Mouse (Mus musculus) stomach, postnatal 0 days (tissue): ENCODE measurements around the gene Gtdc1. TPM values are rescaled to one million over a fixed set of nuclear protein-coding genes. Genes with fewer than 3 reads are reported as not detected.

Experiments used
- ATAC-seq: fragments of 200-750 bp; cut with Nextera tagmentation; 2 replicates; pipeline ENCODE4 v1.8.0; 2017; ENCODE audit not compliant: low FRiP score, low TSS enrichment
- DNase-seq: peaks from one replicate; pipeline ENCODE4 v3.0.0-alpha.2; 2016; ENCODE audit warnings: low spot score
- H3K27ac ChIP-seq: fragments of 300-500 bp; sonication (generic); replicated peaks from 2 replicates; pipeline ENCODE4 v1.5.1; 2014; ENCODE audit warnings: mild to moderate bottlenecking, control low read depth
- H3K27me3 ChIP-seq: fragments of 300-500 bp; sonication (generic); 2 replicates; pipeline ENCODE4 v1.6.1; 2014; ENCODE audit warnings: low read length; ENCODE audit not compliant: control insufficient read depth, insufficient read depth
- H3K36me3 ChIP-seq: fragments of 300-500 bp; sonication (generic); 2 replicates; pipeline ENCODE4 v1.6.1; 2014; ENCODE audit warnings: low read length, mixed read lengths; ENCODE audit not compliant: control insufficient read depth, insufficient read depth
- H3K4me1 ChIP-seq: fragments of 300-500 bp; sonication (generic); replicated peaks from 2 replicates; pipeline ENCODE4 v1.6.1; 2014; ENCODE audit warnings: antibody characterized with exemption; ENCODE audit not compliant: control insufficient read depth, insufficient read depth
- H3K4me2 ChIP-seq: fragments of 300-500 bp; sonication (generic); replicated peaks from 2 replicates; pipeline ENCODE4 v1.6.1; 2014; ENCODE audit warnings: low read depth, mild to moderate bottlenecking, control low read depth, moderate library complexity
- H3K4me3 ChIP-seq: fragments of 300-500 bp; sonication (generic); 2 replicates; pipeline ENCODE4 v1.5.1; 2014; ENCODE audit warnings: low read depth, low read length, control low read depth
- H3K9ac ChIP-seq: fragments of 300-500 bp; sonication (generic); 2 replicates; pipeline ENCODE4 v1.6.1; 2014; ENCODE audit warnings: mild to moderate bottlenecking, low read length, control low read depth, mixed read lengths
- H3K9me3 ChIP-seq: fragments of 300-500 bp; sonication (generic); 2 replicates; pipeline ENCODE4 v1.6.1; 2016; ENCODE audit warnings: low read length; ENCODE audit not compliant: control insufficient read depth
- CTCF ChIP-seq: IDR thresholded peaks from 2 replicates; pipeline ENCODE4 v1.5.1; 2016; ENCODE audit warnings: antibody characterized with exemption, low read depth, mild to moderate bottlenecking, moderate library complexity
- EP300 ChIP-seq: optimal IDR thresholded peaks from 2 replicates; pipeline ENCODE3; 2016; ENCODE audit warnings: antibody characterized with exemption
- WGBS: fragments of 180-500 bp; shearing (Covaris S2); extraction: QIAGEN DNeasy Blood & Tissue Kit; methylation state at CpG from one replicate; pipeline ENCODE4 v1.1.7; 2014; 5-methylcytosine and 5-hydroxymethylcytosine counted together
- polyA plus RNA-seq: library from polyadenylated mRNA; unstranded; fragments of >200 nt; fragmentation: Nextera tagmentation; extraction: Ambion mirVana; gene quantifications from 2 replicates; pipeline ENCODE4 v1.2.1, GENCODE M21; 2015

Gtdc1 gene
- polyA plus RNA-seq, 1 experiment from 2014 or later = 6.3 TPM

DNA sequence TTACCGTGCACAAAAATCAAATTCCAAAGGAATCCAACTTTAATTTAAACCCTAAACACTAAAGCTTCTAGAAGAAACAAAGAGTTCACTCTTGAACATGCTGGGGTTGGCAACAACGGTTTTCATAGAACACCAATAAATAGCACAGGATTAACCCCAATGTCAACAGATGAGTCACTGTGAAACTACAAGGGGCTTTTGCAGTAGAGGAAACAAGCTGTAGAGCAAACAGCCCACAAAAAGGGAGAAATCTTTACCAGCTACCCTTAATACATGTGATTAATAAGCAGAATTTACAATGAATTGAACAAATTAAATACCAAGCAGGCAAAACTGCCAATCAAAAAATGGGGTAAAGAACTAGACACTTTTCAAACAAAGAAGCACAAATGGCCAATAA is 53.7 kb downstream of the Gtdc1 start:
- TF ChIP-seq EP300 = no peak
- Histone ChIP-seq H3K9me3 (no peaks in the 10 kb centered on the region), H3K4me1 (no peaks in the 10 kb centered on the region), H3K4me2 (no peak overlapping the region), H3K36me3 (no peaks in the 10 kb centered on the region), H3K27me3 (no peaks in the 10 kb centered on the region), H3K27ac (no peak overlapping the region), H3K4me3 (no peak overlapping the region), H3K9ac (no peak overlapping the region)
- ATAC-seq (no peak), DNase-seq (no peak)
- 40% methylated on average over 2 of the region's 2 CpGs for WGBS

DNA sequence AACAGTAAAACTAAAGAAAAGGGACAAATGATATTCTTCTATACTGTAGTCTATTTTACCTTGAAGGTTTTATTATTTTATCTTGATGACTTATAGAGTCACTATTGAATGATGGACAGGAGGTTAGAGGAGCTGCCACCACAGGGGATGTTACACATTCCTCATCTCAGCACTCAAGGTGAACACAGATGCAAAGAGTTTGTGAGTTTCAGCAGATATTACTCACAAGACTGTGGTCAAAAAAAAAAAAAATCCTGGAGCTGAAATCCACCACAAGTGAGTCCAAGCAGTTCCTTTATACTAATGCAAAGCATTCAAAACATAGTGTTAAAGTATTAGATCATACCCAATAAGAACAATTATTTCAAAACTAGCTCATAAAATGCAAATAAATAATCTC is 62.7 kb downstream of the Gtdc1 start:
- no peak overlapping the region for H3K4me3 ChIP-seq
- no peak for TF ChIP-seq EP300
- no peak for TF ChIP-seq CTCF
- no peak overlapping the region for H3K4me2 ChIP-seq
- no peak overlapping the region for H3K9ac ChIP-seq
- H3K36me3 ChIP-seq = no peaks in the 10 kb centered on the region
- ATAC-seq (no peak), DNase-seq (no peak)
- no peaks in the 10 kb centered on the region for H3K4me1 ChIP-seq
- H3K27me3 ChIP-seq = no peaks in the 10 kb centered on the region
- H3K27ac ChIP-seq = no peak overlapping the region
- no peaks in the 10 kb centered on the region for H3K9me3 ChIP-seq

DNA sequence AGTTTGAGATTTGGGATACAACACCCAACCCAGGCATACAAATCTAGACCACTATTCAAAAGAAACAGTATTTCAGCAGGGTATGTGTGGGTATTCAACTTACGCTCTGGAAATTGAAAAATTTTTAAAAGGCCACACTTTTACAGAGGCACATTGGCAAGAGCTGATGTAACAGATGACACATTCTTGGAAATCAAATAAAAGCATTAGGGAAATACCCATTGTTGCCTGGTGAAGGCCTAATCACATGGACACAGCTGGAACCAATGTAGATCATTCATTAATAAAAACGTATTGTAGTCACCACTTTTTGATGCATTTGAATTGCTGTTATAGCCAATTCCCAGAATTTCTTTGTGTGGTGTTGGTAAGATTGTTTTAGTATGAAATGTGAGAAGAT is 73.0 kb downstream of the Gtdc1 start:
- no peak overlapping the region for H3K27ac ChIP-seq
- DNase-seq (no peak), ATAC-seq (no peak)
- H3K4me3 ChIP-seq = no peak overlapping the region
- H3K9ac ChIP-seq = no peak overlapping the region
- no peak overlapping the region for H3K4me2 ChIP-seq
- WGBS = 82% methylated on average over 2 of the region's 2 CpGs
- peaks cover 6% of the 10 kb centered on the region; the same call in 1 of the 2 replicates for H3K9me3 ChIP-seq
- H3K27me3 ChIP-seq = no peaks in the 10 kb centered on the region
- H3K36me3 ChIP-seq = no peaks in the 10 kb centered on the region
- TF ChIP-seq CTCF (no peak), EP300 (no peak)
- no peaks in the 10 kb centered on the region for H3K4me1 ChIP-seq

GRCm38 (mm10) chr2:44849666-44850065 is 77.8 kb downstream of the Gtdc1 start:
- Histone ChIP-seq H3K4me2 (no peak overlapping the region), H3K27ac (no peak overlapping the region), H3K36me3 (no peaks in the 10 kb centered on the region), H3K4me3 (no peak overlapping the region), H3K9ac (no peak overlapping the region), H3K4me1 (no peaks in the 10 kb centered on the region), H3K9me3 (peaks cover 6% of the 10 kb centered on the region; the same call in 1 of the 2 replicates), H3K27me3 (no peaks in the 10 kb centered on the region)
- DNase-seq = no peak
- ATAC-seq = no peak
- no peak for TF ChIP-seq CTCF
- TF ChIP-seq EP300 = no peak

DNA sequence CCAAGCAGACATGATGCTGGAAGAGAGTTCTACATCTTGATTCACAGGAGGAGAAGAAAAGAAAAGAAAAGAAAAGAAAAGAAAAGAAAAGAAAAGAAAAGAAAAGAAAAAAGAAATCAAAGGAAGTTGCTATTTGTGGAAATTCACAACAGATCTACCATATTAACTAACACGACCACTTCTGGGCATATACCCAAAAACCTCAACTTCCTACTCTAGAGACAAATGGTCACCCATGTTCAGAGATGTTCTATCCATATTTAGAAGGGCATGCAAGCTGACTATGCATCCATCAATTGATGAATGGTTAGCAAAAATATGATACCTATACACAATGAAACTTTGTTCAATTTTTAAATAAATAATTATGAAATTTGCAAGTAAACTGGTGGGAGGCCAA is 79.3 kb downstream of the Gtdc1 start:
- peaks cover 6% of the 10 kb centered on the region; the same call in 1 of the 2 replicates for H3K9me3 ChIP-seq
- no peak for DNase-seq
- no peak overlapping the region for H3K4me2 ChIP-seq
- ATAC-seq = no peak
- no peak overlapping the region for H3K4me3 ChIP-seq
- H3K36me3 ChIP-seq = no peaks in the 10 kb centered on the region
- no peak overlapping the region for H3K27ac ChIP-seq
- no peaks in the 10 kb centered on the region for H3K4me1 ChIP-seq
- WGBS = 78% methylated on average over 1 of the region's 1 CpGs
- TF ChIP-seq EP300 (no peak), CTCF (no peak)
- H3K27me3 ChIP-seq = no peaks in the 10 kb centered on the region
- no peak overlapping the region for H3K9ac ChIP-seq

DNA sequence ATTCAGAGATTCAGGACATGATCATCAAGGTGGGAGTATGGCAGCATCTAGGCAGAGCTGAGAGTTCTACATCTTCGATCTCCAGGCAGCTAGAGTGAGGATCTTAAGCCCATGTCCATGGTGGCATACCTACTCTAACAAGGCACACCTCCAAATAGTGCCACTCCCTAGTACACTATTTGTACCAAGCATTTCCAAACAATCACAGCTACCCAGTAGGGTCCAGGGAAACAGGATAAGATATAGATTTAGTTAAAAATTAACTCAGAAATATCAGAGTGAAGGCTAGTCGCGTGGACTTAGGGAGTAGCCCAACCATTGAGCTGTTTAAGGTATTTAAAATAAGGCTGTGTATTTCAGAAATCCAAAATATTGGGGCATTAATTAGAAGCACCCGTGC is 82.0 kb downstream of the Gtdc1 start:
- ATAC-seq (peak; percentile 78), DNase-seq (no peak)
- TF ChIP-seq CTCF (no peak), EP300 (no peak)
- H3K27ac ChIP-seq = no peak overlapping the region
- WGBS = 70% methylated on average over 4 of the region's 4 CpGs
- no peaks in the 10 kb centered on the region for H3K9me3 ChIP-seq
- H3K9ac ChIP-seq = no peak overlapping the region
- H3K27me3 ChIP-seq = no peaks in the 10 kb centered on the region
- no peak overlapping the region for H3K4me2 ChIP-seq
- H3K4me1 ChIP-seq = no peaks in the 10 kb centered on the region
- no peak overlapping the region for H3K4me3 ChIP-seq
- no peaks in the 10 kb centered on the region for H3K36me3 ChIP-seq
